Mouse (Mus musculus): ENCODE data around the gene Hist2h2be. TPM values are rescaled to one million over a fixed set of nuclear protein-coding genes. Genes with fewer than 3 reads are reported as not detected.
"Not testable (repeated sequence)": the region's sequence is repeated elsewhere in the genome, so short reads cannot be mapped to it uniquely, and the experiment has no call there.

Hist2h2be gene
- polyA plus RNA-seq, 1 experiment from 2014 or later: 11.1 TPM

DNA sequence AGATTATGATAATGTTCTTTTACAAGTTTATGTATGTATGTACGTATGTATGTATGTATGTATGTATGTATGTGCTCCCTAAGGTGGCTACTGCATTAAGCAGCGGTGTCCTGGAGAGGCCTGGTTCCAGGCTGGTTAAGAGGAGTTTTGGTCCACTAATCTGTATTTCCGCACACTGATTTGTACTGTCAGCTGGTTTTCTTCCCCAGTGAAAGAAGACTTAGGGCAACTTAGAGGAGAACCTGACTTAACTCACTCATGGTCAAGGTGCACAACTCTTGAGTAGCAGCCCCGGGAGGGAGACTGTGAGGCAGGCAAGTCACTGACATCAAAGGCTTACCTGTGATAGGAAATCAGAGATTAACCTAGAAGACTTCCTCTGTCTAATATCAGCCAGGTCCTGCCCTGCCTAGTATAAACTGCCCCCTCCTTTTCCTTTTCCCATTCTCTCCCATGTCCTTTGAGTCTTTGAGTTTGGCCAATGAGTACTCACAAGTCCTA lies 16.0 kb downstream of the Hist2h2be start:
- WGBS: 74% methylated on average over 4 of the region's 4 CpGs
- Histone ChIP-seq H3K9ac (replicated peaks; ENCODE audit: low read length) (peak overlapping the region; percentile 82), H3K27ac (ENCODE audit: low read length) (peak overlapping the region; percentile 87), H3K27me3 (ENCODE audit: insufficient read depth, low read length) (no peaks in the 10 kb centered on the region), H3K4me3 (ENCODE audit: low read length) (peak overlapping the region; percentile 63), H3K9me3 (ENCODE audit: low read length) (no peaks in the 10 kb centered on the region), H3K36me3 (ENCODE audit: insufficient read depth, low read length) (no peaks in the 10 kb centered on the region), H3K4me1 (ENCODE audit: insufficient read depth, low read length) (peaks cover 23% of the 10 kb centered on the region), H3K4me2 (replicated peaks; ENCODE audit: low read depth, low read length) (peak overlapping the region; percentile 70)
- no peak for ATAC-seq (ENCODE audit: low FRiP score, low TSS enrichment)

- 16% methylated on average over 7 of the region's 7 CpGs for WGBS
- H3K4me1 ChIP-seq (ENCODE audit: insufficient read depth, low read length): peaks cover 23% of the 10 kb centered on the region
- peak overlapping the region; percentile 63 for H3K4me3 ChIP-seq (ENCODE audit: low read length)
- no peaks in the 10 kb centered on the region for H3K36me3 ChIP-seq (ENCODE audit: insufficient read depth, low read length)
- peak overlapping the region; percentile 87 for H3K27ac ChIP-seq (ENCODE audit: low read length)
- H3K9me3 ChIP-seq (ENCODE audit: low read length): no peaks in the 10 kb centered on the region
- H3K4me2 ChIP-seq (replicated peaks; ENCODE audit: low read depth, low read length): peak overlapping the region; percentile 70
- H3K27me3 ChIP-seq (ENCODE audit: insufficient read depth, low read length): no peaks in the 10 kb centered on the region
- ATAC-seq (ENCODE audit: low FRiP score, low TSS enrichment): no peak
- H3K9ac ChIP-seq (replicated peaks; ENCODE audit: low read length): peak overlapping the region; percentile 82
Observed at GRCm38 (mm10) chr3:96237335-96237903, 16.5 kb downstream of the Hist2h2be start.

- Histone ChIP-seq H3K9me3 (ENCODE audit: low read length) (no peaks in the 10 kb centered on the region), H3K9ac (replicated peaks; ENCODE audit: low read length) (peak overlapping the region; percentile 82), H3K36me3 (ENCODE audit: insufficient read depth, low read length) (no peaks in the 10 kb centered on the region), H3K4me2 (replicated peaks; ENCODE audit: low read depth, low read length) (peak overlapping the region; percentile 70), H3K4me1 (ENCODE audit: insufficient read depth, low read length) (peaks cover 23% of the 10 kb centered on the region), H3K4me3 (ENCODE audit: low read length) (peak overlapping the region; percentile 63), H3K27me3 (ENCODE audit: insufficient read depth, low read length) (no peaks in the 10 kb centered on the region), H3K27ac (ENCODE audit: low read length) (peak overlapping the region; percentile 87)
- WGBS: 2% methylated on average over 12 of the region's 12 CpGs
- ATAC-seq (ENCODE audit: low FRiP score, low TSS enrichment): no peak
Observed at GRCm38 (mm10) chr3:96237904-96238511, 17.1 kb downstream of the Hist2h2be start.

DNA sequence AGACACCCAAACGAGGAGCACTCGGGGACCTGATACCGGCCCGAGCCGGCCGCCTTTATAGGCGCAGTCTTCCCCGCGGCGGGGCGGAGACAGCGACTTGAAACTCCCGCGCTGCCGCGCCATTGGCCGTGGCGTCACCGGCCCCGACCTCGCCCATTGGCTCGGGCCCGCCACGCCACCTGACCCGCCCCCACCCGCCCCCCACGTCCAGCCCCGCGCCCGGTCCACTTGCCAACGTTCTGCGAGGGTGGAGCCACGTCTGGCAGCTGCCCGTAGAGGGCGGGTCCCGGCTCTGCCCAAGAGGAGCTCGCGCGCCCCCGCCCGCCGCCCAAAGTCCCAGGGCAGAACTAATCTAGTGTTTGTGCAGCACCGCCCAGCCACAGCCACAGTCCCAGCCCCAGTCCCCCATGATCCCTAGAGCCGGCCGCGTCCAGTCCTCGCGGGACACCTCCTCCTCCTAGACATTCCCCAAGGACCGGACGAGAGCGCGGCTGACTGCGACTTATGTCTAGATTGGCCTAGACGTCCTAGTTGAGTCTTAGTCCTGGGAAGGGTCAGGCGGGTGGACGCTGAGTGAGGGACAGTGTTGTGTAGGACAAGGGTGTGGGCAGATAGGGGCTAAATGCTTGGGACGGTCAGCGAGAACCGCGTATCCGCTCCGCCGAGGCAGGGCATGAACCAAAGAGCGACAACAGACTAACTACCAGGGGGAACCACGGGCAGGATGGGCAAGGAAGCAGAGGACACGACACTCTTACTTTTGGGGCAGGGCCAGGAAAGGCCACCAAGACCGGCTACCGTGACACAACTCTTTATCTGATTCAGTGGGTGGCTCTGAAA lies 18.3 kb downstream of the Hist2h2be start, which contains the start of gene Hist2h3c2:
Hist2h3c2 (minus strand) TSS at position 174 of the 840 bp plus-strand sequence.
- Histone ChIP-seq H3K4me1 (ENCODE audit: insufficient read depth, low read length) (peaks cover 30% of the 10 kb centered on the region), H3K4me2 (replicated peaks; ENCODE audit: low read depth, low read length) (peak within 1 kb of the TSS; percentile 70), H3K27ac (ENCODE audit: low read length) (peak within 1 kb of the TSS; percentile 87), H3K4me3 (ENCODE audit: low read length) (peak within 1 kb of the TSS; percentile 63), H3K9ac (replicated peaks; ENCODE audit: low read length) (peak within 1 kb of the TSS; percentile 82)
- peak; percentile 95 for ATAC-seq (ENCODE audit: low FRiP score, low TSS enrichment)
- H3K27me3 ChIP-seq (ENCODE audit: insufficient read depth, low read length); H3K36me3 ChIP-seq (ENCODE audit: insufficient read depth, low read length); H3K9me3 ChIP-seq (ENCODE audit: low read length): not testable (repeated sequence)
- WGBS: 0% methylated on average over 4 of the region's 68 CpGs

GRCm38 (mm10) chr3:96239949-96240798 lies 19.3 kb downstream of the Hist2h2be start, which contains the start of gene Hist2h2aa2:
Gene Hist2h2aa2, minus strand, starts transcription at chr3:96240276.
- peaks cover 36% of the 10 kb centered on the region for H3K4me1 ChIP-seq (ENCODE audit: insufficient read depth, low read length)
- H3K9ac ChIP-seq (replicated peaks; ENCODE audit: low read length): peak within 1 kb of the TSS; percentile 65; the same call in 1 of the 2 replicates
- H3K36me3 ChIP-seq (ENCODE audit: insufficient read depth, low read length); H3K27me3 ChIP-seq (ENCODE audit: insufficient read depth, low read length); H3K9me3 ChIP-seq (ENCODE audit: low read length): not testable (repeated sequence)
- H3K4me2 ChIP-seq (replicated peaks; ENCODE audit: low read depth, low read length): peak within 1 kb of the TSS; percentile 33
- peak within 1 kb of the TSS; percentile 88 for H3K27ac ChIP-seq (ENCODE audit: low read length)
- H3K4me3 ChIP-seq (ENCODE audit: low read length): peak within 1 kb of the TSS; percentile 36
- 5% methylated on average over 23 of the region's 85 CpGs for WGBS
- peak; percentile 88 for ATAC-seq (ENCODE audit: low FRiP score, low TSS enrichment)

DNA sequence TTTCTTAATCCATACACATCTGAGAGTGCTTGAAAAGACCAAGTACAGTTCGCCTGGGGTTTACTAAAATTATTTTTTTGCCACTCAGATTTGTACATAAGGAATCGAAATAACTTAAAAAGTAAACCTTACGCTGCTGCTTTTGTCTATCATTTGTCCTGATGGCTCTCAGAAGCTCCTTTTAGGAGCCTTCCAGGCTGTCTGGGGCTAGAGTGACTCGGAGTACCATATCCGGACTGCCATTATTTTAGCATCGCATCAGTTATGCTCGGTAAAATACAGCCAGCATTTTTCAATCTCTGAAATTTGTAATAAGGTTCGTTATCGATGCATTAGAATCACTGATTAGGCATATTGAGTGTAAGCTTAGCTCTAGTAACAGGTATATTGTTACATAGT lies 19.9 kb downstream of the Hist2h2be start:
- no peaks in the 10 kb centered on the region for H3K9me3 ChIP-seq (ENCODE audit: low read length)
- peak overlapping the region; percentile 88 for H3K27ac ChIP-seq (ENCODE audit: low read length)
- WGBS: 77% methylated on average over 9 of the region's 9 CpGs
- no peaks in the 10 kb centered on the region for H3K27me3 ChIP-seq (ENCODE audit: insufficient read depth, low read length)
- H3K4me1 ChIP-seq (ENCODE audit: insufficient read depth, low read length): peaks cover 36% of the 10 kb centered on the region
- peak overlapping the region; percentile 24 for H3K4me2 ChIP-seq (replicated peaks; ENCODE audit: low read depth, low read length)
- H3K9ac ChIP-seq (replicated peaks; ENCODE audit: low read length): peak overlapping the region; percentile 65; the same call in 1 of the 2 replicates
- ATAC-seq (ENCODE audit: low FRiP score, low TSS enrichment): no peak
- no peaks in the 10 kb centered on the region for H3K36me3 ChIP-seq (ENCODE audit: insufficient read depth, low read length)
- H3K4me3 ChIP-seq (ENCODE audit: low read length): no peak overlapping the region

DNA sequence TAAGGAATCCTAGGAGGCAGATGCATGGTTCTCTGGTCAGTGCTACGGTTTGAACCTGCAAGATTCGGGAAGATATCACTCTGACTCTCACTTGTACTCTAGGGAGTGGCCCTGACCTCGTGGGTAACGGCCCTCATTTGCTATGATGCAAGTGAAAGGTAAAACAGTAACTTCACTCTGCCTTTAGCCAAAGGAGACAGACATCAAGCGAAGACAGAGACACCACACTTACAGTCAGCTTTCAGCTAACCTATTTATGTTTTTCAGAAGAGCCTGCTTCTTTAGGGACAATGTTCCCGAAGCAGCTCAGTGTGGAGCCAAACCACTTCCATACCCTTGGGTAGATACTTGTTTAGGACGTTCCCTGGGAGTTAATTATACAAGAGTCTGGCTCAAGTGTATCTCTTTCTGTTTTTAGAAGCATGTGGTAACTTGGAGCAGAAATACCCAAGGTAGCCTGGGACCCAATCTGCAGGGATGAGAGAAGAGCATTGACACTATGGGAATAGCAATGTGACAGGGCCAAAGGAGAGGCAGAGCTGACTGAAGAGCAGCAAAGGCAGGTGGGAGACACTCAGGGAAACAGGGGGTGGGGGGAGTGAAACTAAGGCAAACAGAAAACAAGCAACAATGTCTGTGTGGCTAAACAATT lies 23.1 kb downstream of the Hist2h2be start:
- ATAC-seq (ENCODE audit: low FRiP score, low TSS enrichment): no peak

GRCm38 (mm10) chr3:96245003-96245886 lies 24.3 kb downstream of the Hist2h2be start, which contains the start of gene Hist2h2aa1:
Gene Hist2h2aa1, plus strand, starts transcription at chr3:96245497.
- peak within 1 kb of the TSS; percentile 87 for H3K9ac ChIP-seq (replicated peaks; ENCODE audit: low read length)
- H3K4me1 ChIP-seq (ENCODE audit: insufficient read depth, low read length): peaks cover 39% of the 10 kb centered on the region
- H3K27me3 ChIP-seq (ENCODE audit: insufficient read depth, low read length); H3K9me3 ChIP-seq (ENCODE audit: low read length); H3K36me3 ChIP-seq (ENCODE audit: insufficient read depth, low read length): not testable (repeated sequence)
- peak within 1 kb of the TSS; percentile 63 for H3K4me2 ChIP-seq (replicated peaks; ENCODE audit: low read depth, low read length)
- peak within 1 kb of the TSS; percentile 99 for H3K27ac ChIP-seq (ENCODE audit: low read length)
- ATAC-seq (ENCODE audit: low FRiP score, low TSS enrichment): peak; percentile 87
- under 1% methylated on average over 23 of the region's 88 CpGs for WGBS
- H3K4me3 ChIP-seq (ENCODE audit: low read length): peak within 1 kb of the TSS; percentile 60

More for the DNA sequence above, 23.1 kb downstream of the Hist2h2be start:
- H3K9me3 ChIP-seq (ENCODE audit: low read length): no peaks in the 10 kb centered on the region
- no peaks in the 10 kb centered on the region for H3K27me3 ChIP-seq (ENCODE audit: insufficient read depth, low read length)
- peak overlapping the region; percentile 60; the same call in 1 of the 2 replicates for H3K4me3 ChIP-seq (ENCODE audit: low read length)
- peaks cover 31% of the 10 kb centered on the region for H3K4me1 ChIP-seq (ENCODE audit: insufficient read depth, low read length)
- peak overlapping the region; percentile 87 for H3K9ac ChIP-seq (replicated peaks; ENCODE audit: low read length)
- WGBS: 67% methylated on average over 7 of the region's 7 CpGs
- no peaks in the 10 kb centered on the region for H3K36me3 ChIP-seq (ENCODE audit: insufficient read depth, low read length)
- H3K4me2 ChIP-seq (replicated peaks; ENCODE audit: low read depth, low read length): peak overlapping the region; percentile 63
- H3K27ac ChIP-seq (ENCODE audit: low read length): peak overlapping the region; percentile 99
